Mouse (Mus musculus): ENCODE results near the gene Gm5737. TPM values are rescaled to one million over a fixed set of nuclear protein-coding genes. Genes with fewer than 3 reads are reported as not detected.
A peak's percentile ranks its signal among the peaks of the same experiment; 100 is the strongest.

Gm5737 gene
- polyA plus RNA-seq, 1 experiment from 2014 or later = 0.17 TPM

DNA sequence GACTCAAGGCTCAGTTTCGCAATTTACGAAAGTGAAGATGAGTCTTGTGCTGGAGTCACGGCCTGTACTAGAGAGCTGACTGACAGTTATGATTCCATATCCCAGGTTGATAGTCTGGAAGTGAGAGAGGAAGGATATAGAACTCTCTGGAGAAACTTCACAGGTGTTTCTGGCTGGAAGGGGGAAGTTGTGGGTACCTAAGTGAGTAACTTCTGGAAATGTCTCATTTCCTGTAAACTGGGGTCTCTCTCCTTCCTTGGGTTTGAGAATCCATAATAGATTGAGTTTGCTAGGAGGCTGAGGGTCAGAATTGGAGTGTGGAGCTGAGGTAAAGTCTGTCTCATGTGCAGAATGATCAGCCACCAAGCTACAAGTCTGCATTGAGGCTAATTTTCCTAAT is 38.0 kb downstream of the Gm5737 start:
- H3K4me3 ChIP-seq (replicated peaks; ENCODE audit: low read depth, low read length) = no peak overlapping the region
- no peaks in the 10 kb centered on the region for H3K9me3 ChIP-seq (ENCODE audit: control insufficient read depth, low read length)
- no peak overlapping the region for H3K4me2 ChIP-seq (ENCODE audit: low read length)
- 96% methylated on average over 3 of the region's 3 CpGs for WGBS
- ATAC-seq (ENCODE audit: low FRiP score, low TSS enrichment) = no peak
- no peak overlapping the region for H3K9ac ChIP-seq (replicated peaks; ENCODE audit: low read length)
- H3K4me1 ChIP-seq (ENCODE audit: control insufficient read depth, insufficient read depth, low read length) = no peaks in the 10 kb centered on the region; the same call in 1 of the 2 replicates
- no peaks in the 10 kb centered on the region for H3K27me3 ChIP-seq (ENCODE audit: control insufficient read depth, insufficient read depth, low read length)
- no peak overlapping the region for H3K27ac ChIP-seq (replicated peaks; ENCODE audit: low read depth, low read length)
- no peak for DNase-seq
- no peaks in the 10 kb centered on the region for H3K36me3 ChIP-seq (ENCODE audit: control insufficient read depth, insufficient read depth, low read length)

DNA sequence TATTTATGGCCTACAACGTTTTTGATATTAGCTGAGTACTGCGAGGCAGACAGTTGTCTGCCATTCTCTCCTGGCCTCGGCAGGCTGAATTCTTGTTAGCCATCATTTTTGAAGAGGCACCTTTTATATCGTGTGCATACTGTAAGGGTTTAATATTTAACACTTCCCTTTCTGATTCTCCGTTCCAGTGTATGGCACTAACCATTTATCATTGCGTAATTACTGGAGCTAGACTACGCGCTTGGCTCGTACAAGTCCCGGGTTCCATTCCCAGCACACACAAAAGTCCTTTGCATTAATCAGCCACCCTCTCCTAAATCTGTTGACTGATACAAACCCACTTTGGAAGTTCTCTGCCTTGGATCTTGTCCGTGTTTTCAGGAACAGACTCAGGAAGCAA is 47.7 kb downstream of the Gm5737 start:
- H3K4me1 ChIP-seq (ENCODE audit: control insufficient read depth, insufficient read depth, low read length) = 0 out of 2 replicates have a peak, but pooled peaks cover 9% of the 10 kb centered on the region
- ATAC-seq (ENCODE audit: low FRiP score, low TSS enrichment) (no peak), DNase-seq (no peak)
- H3K4me2 ChIP-seq (ENCODE audit: low read length) = no peak overlapping the region
- H3K9me3 ChIP-seq (ENCODE audit: control insufficient read depth, low read length) = no peaks in the 10 kb centered on the region
- no peaks in the 10 kb centered on the region for H3K27me3 ChIP-seq (ENCODE audit: control insufficient read depth, insufficient read depth, low read length)
- WGBS = 94% methylated on average over 11 of the region's 11 CpGs
- H3K36me3 ChIP-seq (ENCODE audit: control insufficient read depth, insufficient read depth, low read length) = peaks cover 7% of the 10 kb centered on the region
- no peak overlapping the region for H3K27ac ChIP-seq (replicated peaks; ENCODE audit: low read depth, low read length)
- H3K4me3 ChIP-seq (replicated peaks; ENCODE audit: low read depth, low read length) = no peak overlapping the region
- no peak overlapping the region for H3K9ac ChIP-seq (replicated peaks; ENCODE audit: low read length)

DNA sequence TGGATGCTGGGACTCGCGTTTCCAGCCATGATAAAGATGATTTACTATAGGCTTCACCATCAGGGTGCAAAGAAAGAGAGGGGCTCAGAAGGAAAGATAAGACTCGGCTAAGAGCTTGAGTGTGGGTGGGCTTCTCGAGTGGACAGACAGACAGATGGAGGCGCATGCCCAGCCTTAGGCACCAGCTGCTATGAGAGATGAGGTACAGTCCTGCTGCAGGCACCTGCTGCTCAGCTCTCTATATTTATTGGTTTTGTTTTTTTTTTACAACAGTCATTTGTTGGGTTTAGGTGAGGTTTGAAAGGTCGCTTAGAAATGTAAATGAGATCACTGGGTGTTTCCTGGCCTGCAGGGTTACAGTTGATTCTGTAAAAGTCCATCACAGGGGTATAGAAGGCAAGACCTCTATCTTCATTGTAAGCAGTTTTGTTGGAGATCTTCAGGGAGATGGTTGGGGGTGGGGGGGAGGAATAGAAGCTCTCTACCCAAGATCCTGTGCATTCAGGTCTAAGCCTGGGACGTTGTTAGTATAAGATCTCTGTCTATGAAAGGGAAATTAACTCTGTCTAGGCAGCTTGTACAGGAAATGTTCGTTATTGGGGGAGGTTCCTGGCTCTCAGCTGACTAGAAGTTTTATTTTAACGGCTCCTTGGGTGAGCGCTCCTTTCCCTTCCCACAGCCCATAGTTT is 48.8 kb downstream of the Gm5737 start:
- WGBS = 58% methylated on average over 10 of the region's 10 CpGs
- Histone ChIP-seq H3K27ac (replicated peaks; ENCODE audit: low read depth, low read length) (no peak overlapping the region), H3K27me3 (ENCODE audit: control insufficient read depth, insufficient read depth, low read length) (no peaks in the 10 kb centered on the region), H3K4me2 (ENCODE audit: low read length) (no peak overlapping the region), H3K4me3 (replicated peaks; ENCODE audit: low read depth, low read length) (no peak overlapping the region), H3K9me3 (ENCODE audit: control insufficient read depth, low read length) (no peaks in the 10 kb centered on the region), H3K36me3 (ENCODE audit: control insufficient read depth, insufficient read depth, low read length) (peaks cover 7% of the 10 kb centered on the region), H3K4me1 (ENCODE audit: control insufficient read depth, insufficient read depth, low read length) (peaks cover 13% of the 10 kb centered on the region; the same call in 1 of the 2 replicates), H3K9ac (replicated peaks; ENCODE audit: low read length) (no peak overlapping the region)
- DNase-seq = no peak
- no peak for ATAC-seq (ENCODE audit: low FRiP score, low TSS enrichment)

DNA sequence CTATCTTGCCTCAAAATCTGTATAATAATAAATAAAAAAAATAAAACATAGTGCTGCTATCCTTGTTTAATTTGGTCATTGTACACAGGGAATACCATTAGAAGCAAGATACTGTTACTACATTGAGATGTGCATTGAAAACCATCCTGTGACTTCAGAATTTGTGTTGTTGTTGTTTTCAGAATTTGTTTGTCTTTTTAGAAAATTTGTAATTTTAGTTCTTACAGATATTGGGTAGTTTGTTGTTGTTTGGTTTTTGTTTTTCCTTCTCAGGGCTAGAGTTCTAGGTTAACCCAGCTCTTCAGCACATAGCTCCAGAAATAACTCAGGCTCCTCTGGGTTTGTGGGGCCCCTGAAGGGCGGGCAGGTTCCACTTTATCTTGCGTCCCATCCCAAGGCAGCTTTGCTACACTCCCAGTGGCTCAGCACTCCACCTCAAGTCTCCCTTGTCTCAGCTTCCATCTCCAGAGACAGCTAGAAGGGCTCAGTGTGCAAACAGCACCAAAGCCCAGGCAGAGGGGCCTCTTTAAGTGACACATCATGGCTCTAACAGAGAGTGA is 49.4 kb downstream of the Gm5737 start:
- no peak overlapping the region for H3K27ac ChIP-seq (replicated peaks; ENCODE audit: low read depth, low read length)
- ATAC-seq (ENCODE audit: low FRiP score, low TSS enrichment) (no peak), DNase-seq (no peak)
- H3K4me1 ChIP-seq (ENCODE audit: control insufficient read depth, insufficient read depth, low read length) = peaks cover 16% of the 10 kb centered on the region; the same call in 1 of the 2 replicates
- H3K9me3 ChIP-seq (ENCODE audit: control insufficient read depth, low read length) = no peaks in the 10 kb centered on the region
- no peak overlapping the region for H3K4me2 ChIP-seq (ENCODE audit: low read length)
- no peak overlapping the region for H3K4me3 ChIP-seq (replicated peaks; ENCODE audit: low read depth, low read length)
- no peaks in the 10 kb centered on the region for H3K27me3 ChIP-seq (ENCODE audit: control insufficient read depth, insufficient read depth, low read length)
- 36% methylated on average over 2 of the region's 2 CpGs for WGBS
- H3K36me3 ChIP-seq (ENCODE audit: control insufficient read depth, insufficient read depth, low read length) = peaks cover 7% of the 10 kb centered on the region
- no peak overlapping the region for H3K9ac ChIP-seq (replicated peaks; ENCODE audit: low read length)

DNA sequence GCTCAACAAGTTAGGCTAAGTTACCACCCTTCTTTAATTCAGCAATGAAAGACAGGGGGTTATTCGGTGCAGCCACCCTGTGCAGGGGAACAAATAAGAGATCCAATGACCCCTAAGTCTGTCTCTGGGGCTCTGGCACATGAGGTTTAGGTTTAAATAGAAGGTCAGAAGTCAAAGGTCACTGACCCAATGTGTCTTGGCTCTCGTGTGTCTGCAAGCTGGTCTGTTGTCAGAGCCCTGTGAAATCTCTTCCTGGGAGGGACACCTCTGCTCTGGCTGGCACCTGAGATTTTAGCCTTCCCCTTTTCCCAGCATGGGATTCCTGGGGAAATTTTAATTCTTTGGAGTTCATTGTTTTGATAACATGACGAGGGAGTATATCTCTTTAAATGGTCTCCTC is 50.0 kb downstream of the Gm5737 start:
- WGBS = 19% methylated on average over 3 of the region's 3 CpGs
- Histone ChIP-seq H3K4me3 (replicated peaks; ENCODE audit: low read depth, low read length) (no peak overlapping the region), H3K4me2 (ENCODE audit: low read length) (no peak overlapping the region), H3K9me3 (ENCODE audit: control insufficient read depth, low read length) (no peaks in the 10 kb centered on the region), H3K27ac (replicated peaks; ENCODE audit: low read depth, low read length) (no peak overlapping the region), H3K4me1 (ENCODE audit: control insufficient read depth, insufficient read depth, low read length) (peaks cover 16% of the 10 kb centered on the region; the same call in 1 of the 2 replicates), H3K27me3 (ENCODE audit: control insufficient read depth, insufficient read depth, low read length) (no peaks in the 10 kb centered on the region), H3K36me3 (ENCODE audit: control insufficient read depth, insufficient read depth, low read length) (peaks cover 7% of the 10 kb centered on the region), H3K9ac (replicated peaks; ENCODE audit: low read length) (no peak overlapping the region)
- ATAC-seq (ENCODE audit: low FRiP score, low TSS enrichment) (no peak), DNase-seq (no peak)

DNA sequence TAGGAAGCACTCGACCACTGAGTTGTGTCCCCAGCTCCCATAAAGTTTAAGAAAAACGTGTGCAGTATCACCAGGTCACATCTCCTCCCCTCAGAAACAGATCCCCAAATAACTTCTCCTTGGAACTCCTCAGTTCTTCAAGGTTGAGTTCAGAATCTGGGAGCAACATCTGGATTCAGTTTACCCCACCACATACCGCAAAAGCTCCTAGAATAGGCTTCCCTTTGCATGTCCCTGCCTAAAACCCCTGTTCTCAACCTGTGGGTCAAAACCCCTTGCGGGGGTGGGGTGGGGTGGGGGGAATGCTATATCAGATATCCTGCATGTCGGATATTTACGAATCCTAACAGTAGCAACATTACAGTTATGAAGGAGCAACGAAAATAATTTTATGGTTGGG is 50.5 kb downstream of the Gm5737 start:
- H3K9me3 ChIP-seq (ENCODE audit: control insufficient read depth, low read length) = no peaks in the 10 kb centered on the region
- WGBS = 65% methylated on average over 7 of the region's 7 CpGs
- DNase-seq = no peak

DNA sequence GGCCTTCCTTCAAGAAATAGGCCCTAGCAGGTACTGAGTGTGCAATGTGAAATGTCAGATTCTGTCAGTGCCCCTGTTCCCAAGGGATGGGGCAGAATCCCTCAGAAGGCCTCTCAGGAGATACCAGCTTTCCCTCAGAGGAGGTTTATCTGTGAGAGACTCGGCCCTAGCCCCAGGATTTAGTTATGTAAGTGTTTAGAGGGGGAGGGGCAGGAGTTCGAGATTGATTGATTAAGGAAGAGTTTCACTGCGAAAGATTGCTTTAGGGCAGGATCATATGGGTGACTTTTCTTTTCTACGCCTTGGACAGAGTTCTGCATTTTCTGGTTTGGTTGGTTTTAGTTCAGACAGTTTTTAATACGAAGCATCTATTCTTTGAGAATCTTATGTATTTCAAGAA is 51.3 kb downstream of the Gm5737 start:
- Histone ChIP-seq H3K9me3 (ENCODE audit: control insufficient read depth, low read length) (no peaks in the 10 kb centered on the region), H3K4me3 (replicated peaks; ENCODE audit: low read depth, low read length) (no peak overlapping the region), H3K4me1 (ENCODE audit: control insufficient read depth, insufficient read depth, low read length) (peaks cover 16% of the 10 kb centered on the region; the same call in 1 of the 2 replicates), H3K4me2 (ENCODE audit: low read length) (no peak overlapping the region), H3K27ac (replicated peaks; ENCODE audit: low read depth, low read length) (no peak overlapping the region), H3K9ac (replicated peaks; ENCODE audit: low read length) (no peak overlapping the region), H3K27me3 (ENCODE audit: control insufficient read depth, insufficient read depth, low read length) (no peaks in the 10 kb centered on the region), H3K36me3 (ENCODE audit: control insufficient read depth, insufficient read depth, low read length) (peaks cover 3% of the 10 kb centered on the region)
- WGBS = 58% methylated on average over 5 of the region's 5 CpGs
- DNase-seq (no peak), ATAC-seq (ENCODE audit: low FRiP score, low TSS enrichment) (no peak)

More for the DNA sequence above, 50.5 kb downstream of the Gm5737 start:
- Histone ChIP-seq H3K4me3 (replicated peaks; ENCODE audit: low read depth, low read length) (no peak overlapping the region), H3K27me3 (ENCODE audit: control insufficient read depth, insufficient read depth, low read length) (no peaks in the 10 kb centered on the region), H3K36me3 (ENCODE audit: control insufficient read depth, insufficient read depth, low read length) (peaks cover 7% of the 10 kb centered on the region), H3K9ac (replicated peaks; ENCODE audit: low read length) (no peak overlapping the region), H3K4me1 (ENCODE audit: control insufficient read depth, insufficient read depth, low read length) (peaks cover 16% of the 10 kb centered on the region; the same call in 1 of the 2 replicates), H3K4me2 (ENCODE audit: low read length) (no peak overlapping the region), H3K27ac (replicated peaks; ENCODE audit: low read depth, low read length) (no peak overlapping the region)
- no peak for ATAC-seq (ENCODE audit: low FRiP score, low TSS enrichment)

DNA sequence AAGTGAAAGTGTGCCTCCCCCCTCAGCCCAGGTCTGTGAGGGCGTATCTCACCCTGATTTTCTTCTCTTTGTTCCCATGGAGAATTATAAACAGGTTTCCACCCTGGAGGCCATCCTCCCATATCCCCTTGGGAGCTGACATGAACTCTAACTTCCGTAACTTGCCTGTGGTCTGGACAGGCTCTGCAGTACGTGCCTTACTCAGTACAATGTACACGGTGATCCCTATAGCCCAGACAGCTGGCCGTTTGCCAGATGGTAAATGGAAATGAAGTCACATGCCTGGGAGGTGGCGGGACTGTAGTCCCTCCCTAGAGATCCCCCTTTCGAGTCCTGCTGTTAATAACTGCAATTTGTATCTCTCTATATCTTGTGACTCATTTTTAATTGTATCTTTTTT is 52.9 kb downstream of the Gm5737 start:
- no peak overlapping the region for H3K9ac ChIP-seq (replicated peaks; ENCODE audit: low read length)
- no peak overlapping the region for H3K27ac ChIP-seq (replicated peaks; ENCODE audit: low read depth, low read length)
- H3K4me2 ChIP-seq (ENCODE audit: low read length) = no peak overlapping the region
- DNase-seq = peak; percentile 88
- ATAC-seq (ENCODE audit: low FRiP score, low TSS enrichment) = peak; percentile 82
- WGBS = 3% methylated on average over 7 of the region's 7 CpGs
- H3K4me3 ChIP-seq (replicated peaks; ENCODE audit: low read depth, low read length) = no peak overlapping the region
- H3K36me3 ChIP-seq (ENCODE audit: control insufficient read depth, insufficient read depth, low read length) = no peaks in the 10 kb centered on the region
- no peaks in the 10 kb centered on the region for H3K27me3 ChIP-seq (ENCODE audit: control insufficient read depth, insufficient read depth, low read length)
- H3K4me1 ChIP-seq (ENCODE audit: control insufficient read depth, insufficient read depth, low read length) = peaks cover 16% of the 10 kb centered on the region; the same call in 1 of the 2 replicates
- no peaks in the 10 kb centered on the region for H3K9me3 ChIP-seq (ENCODE audit: control insufficient read depth, low read length)

DNA sequence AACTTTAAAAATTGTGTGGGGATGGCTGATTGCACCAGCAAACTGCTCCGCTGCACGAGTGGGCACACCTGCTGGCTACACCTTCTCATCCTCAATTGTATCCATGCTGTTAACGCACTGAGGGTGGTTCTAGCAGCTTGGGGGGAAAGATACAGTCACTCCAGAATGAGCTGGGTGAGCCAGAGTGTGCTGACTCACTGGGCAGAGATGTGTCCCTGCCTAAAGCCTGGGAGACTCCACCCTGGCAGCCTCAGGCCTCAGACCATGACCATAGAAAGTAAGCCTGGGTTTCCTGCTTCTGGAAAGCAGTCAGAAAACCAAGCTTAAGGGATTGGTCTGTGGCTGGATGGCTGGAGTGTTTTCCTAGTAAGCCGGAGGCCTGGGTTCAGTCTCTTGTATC is 53.7 kb downstream of the Gm5737 start:
- Histone ChIP-seq H3K27ac (replicated peaks; ENCODE audit: low read depth, low read length) (peak overlapping the region; percentile 61), H3K4me3 (replicated peaks; ENCODE audit: low read depth, low read length) (no peak overlapping the region), H3K27me3 (ENCODE audit: control insufficient read depth, insufficient read depth, low read length) (no peaks in the 10 kb centered on the region), H3K4me1 (ENCODE audit: control insufficient read depth, insufficient read depth, low read length) (peaks cover 16% of the 10 kb centered on the region; the same call in 1 of the 2 replicates), H3K9me3 (ENCODE audit: control insufficient read depth, low read length) (no peaks in the 10 kb centered on the region), H3K9ac (replicated peaks; ENCODE audit: low read length) (no peak overlapping the region), H3K36me3 (ENCODE audit: control insufficient read depth, insufficient read depth, low read length) (no peaks in the 10 kb centered on the region), H3K4me2 (ENCODE audit: low read length) (no peak overlapping the region)
- no peak for DNase-seq
- ATAC-seq (ENCODE audit: low FRiP score, low TSS enrichment) = no peak
- WGBS = 52% methylated on average over 4 of the region's 4 CpGs

All from midbrain, embryonic 14.5 days (tissue).